Comparison of ENCODE assay signal across 10 mouse cellular contexts in genomic region chr11:29180657-29181056, GRCm38 (mm10). TPM values are rescaled to one million over a fixed set of nuclear protein-coding genes. Genes with fewer than 3 reads are reported as not detected.
A peak's percentile ranks its signal among the peaks of the same experiment; 100 is the strongest.
DNase-seq lines count a peak whose midpoint lies in the region; ATAC-seq lines count a peak whose summit lies in the region.
"Had no signal": no experiment of that assay in that cellular context is flagged by ENCODE, and none has a peak within 500 bp of the region (broad histone marks: within the 10 kb centered on the region; RNA-seq: fewer than 3 reads in every experiment).

No protein-coding gene starts in this region.

- no peak overlapping the region for H3K4me3 ChIP-seq in heart, embryonic 16.5 days (ENCODE audit: low read length)
- H3K4me3 ChIP-seq: limb, embryonic 12.5 days; stomach, embryonic 15.5 days had no signal

- peaks cover 9% of the 10 kb centered on the region; the same call in 1 of the 2 replicates for H3K36me3 ChIP-seq in heart, embryonic 16.5 days (ENCODE audit: control insufficient read depth, insufficient read depth)

- no peaks in the 10 kb centered on the region for H3K9me3 ChIP-seq in heart, embryonic 16.5 days (replicated peaks; ENCODE audit: control insufficient read depth, low read length)
- H3K9me3 ChIP-seq: limb, embryonic 12.5 days; stomach, embryonic 15.5 days had no signal

- ATAC-seq in frontal cortex, adult (ENCODE audit: low TSS enrichment) = peak; percentile 57
- ATAC-seq in heart, embryonic 16.5 days (replicated peaks; ENCODE audit: extremely low read depth, insufficient read depth, low FRiP score) = no peak
- no peak for ATAC-seq in granulocyte monocyte progenitor cell, adult 5-6 weeks (replicated peaks; ENCODE audit: poor library complexity, severe bottlenecking)

- no peak overlapping the region for H3K4me2 ChIP-seq in heart, embryonic 16.5 days (ENCODE audit: low read depth, low read length)
- H3K4me2 ChIP-seq: limb, embryonic 12.5 days; stomach, embryonic 15.5 days had no signal

- H3K27ac ChIP-seq in heart, embryonic 16.5 days (ENCODE audit: low read length) = peak overlapping the region; percentile 13; the same call in 1 of the 2 replicates
- H3K27ac ChIP-seq: limb, embryonic 12.5 days; stomach, embryonic 15.5 days had no signal

- H3K27me3 ChIP-seq in heart, embryonic 16.5 days (ENCODE audit: control insufficient read depth, insufficient read depth, low read length) = no peaks in the 10 kb centered on the region
- H3K27me3 ChIP-seq: limb, embryonic 12.5 days; stomach, embryonic 15.5 days had no signal

- H3K4me1 ChIP-seq in heart, embryonic 16.5 days (ENCODE audit: control insufficient read depth, insufficient read depth, low read length) = peaks cover 13% of the 10 kb centered on the region
- H3K4me1 ChIP-seq: limb, embryonic 12.5 days; stomach, embryonic 15.5 days had no signal

- H3K9ac ChIP-seq in heart, embryonic 16.5 days (ENCODE audit: low read length) = no peak overlapping the region
- H3K9ac ChIP-seq: limb, embryonic 12.5 days; stomach, embryonic 15.5 days had no signal

- 49% methylated on average over 3 of the region's 3 CpGs for WGBS in heart, embryonic 16.5 days

- DNase-seq in frontal cortex, postnatal 25 days (ENCODE audit: low spot score in 2 of 2) = no peak
- peak; percentile 3 for DNase-seq in urinary bladder, postnatal 14 days (ENCODE audit: low spot score)
- DNase-seq in urinary bladder, adult 2 months (ENCODE audit: low spot score) = no peak
- no peak for DNase-seq in ovary, postnatal 36 days (ENCODE audit: low spot score)
- no peak for DNase-seq in spleen, postnatal 4 days (ENCODE audit: low spot score in 2 of 2)

RNA-seq across cellular contexts. Expression of gene Ppp4r3b, which starts 8.0 kb away (rescaled TPM):
- polyA plus RNA-seq in urinary bladder, adult 2 months (2012; rRNA removed) = 18.7 and 24.7 TPM in 2 replicates
- polyA plus RNA-seq in heart, embryonic 16.5 days (2015; fragmentation: Nextera tagmentation; extraction: Ambion mirVana) = 42.7 and 46.9 TPM in 2 replicates
- total RNA-seq in granulocyte monocyte progenitor cell, adult 5-6 weeks (2014; fragmentation: Nextera tagmentation) = 52.5 and 72.2 TPM in 2 replicates
- total RNA-seq in granulocyte monocyte progenitor cell, adult 5-6 weeks (2017) = 97.1 and 143 TPM in 2 replicates

RNA-seq across cellular contexts. Expression of gene Pnpt1, which starts 50.1 kb away (rescaled TPM):
- polyA plus RNA-seq in urinary bladder, adult 2 months (2012; rRNA removed) = 16.8 and 23.0 TPM in 2 replicates
- polyA plus RNA-seq in heart, embryonic 16.5 days (2015; fragmentation: Nextera tagmentation; extraction: Ambion mirVana) = 36.1 and 41.1 TPM in 2 replicates
- 41.0 and 45.3 TPM in 2 replicates for total RNA-seq in granulocyte monocyte progenitor cell, adult 5-6 weeks (2014; fragmentation: Nextera tagmentation)
- total RNA-seq in granulocyte monocyte progenitor cell, adult 5-6 weeks (2017) = 45.4 and 59.7 TPM in 2 replicates
